Mouse (Mus musculus): Measurements from ENCODE around the gene Evpl. TPM values are rescaled to one million over a fixed set of nuclear protein-coding genes. Genes with fewer than 3 reads are reported as not detected.

Gene Evpl
- polyA plus RNA-seq, 1 experiment, result 6.8 TPM

DNA sequence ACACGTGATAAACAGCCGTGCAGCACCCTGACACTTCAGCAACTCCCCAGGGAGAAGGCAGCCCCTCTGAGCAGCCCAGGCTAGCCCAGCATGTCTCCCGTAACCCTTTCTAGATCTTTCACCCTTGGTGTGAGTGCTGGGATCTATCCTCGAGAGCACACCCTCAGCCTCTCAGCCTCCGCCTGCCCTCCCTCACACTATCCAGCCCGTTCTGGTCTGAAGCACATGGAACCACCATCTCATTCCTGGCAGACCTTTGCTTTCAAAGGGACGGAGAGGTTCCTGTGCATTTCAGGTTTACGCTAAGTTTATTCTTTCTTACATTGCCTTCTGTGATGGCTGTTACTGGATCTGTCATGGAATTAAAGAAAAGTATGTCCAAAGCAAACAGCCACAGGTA is 6.7 kb upstream of the Evpl start:
- peaks cover 4% of the 10 kb centered on the region; the same call in 1 of the 2 replicates for H3K36me3 ChIP-seq (ENCODE audit: control insufficient read depth, insufficient read depth, low read length)
- peak; percentile 65 for DNase-seq
- H3K4me3 ChIP-seq (ENCODE audit: insufficient read depth, low read depth, low read length), result no peak overlapping the region
- H3K4me1 ChIP-seq (ENCODE audit: control insufficient read depth, insufficient read depth, low read length), result peaks cover 32% of the 10 kb centered on the region
- no peak for TF ChIP-seq CTCF (conservative IDR thresholded peaks at IDR 0.05; ENCODE audit: insufficient read depth, insufficient read length, low read depth, low read length)
- TF ChIP-seq POLR2A (IDR thresholded peaks at IDR 0.05; ENCODE audit: low read depth, low read length), result no peak
- WGBS, result 40% methylated on average over 8 of the region's 8 CpGs
- peak overlapping the region; percentile 61; the same call in 1 of the 2 replicates for H3K27ac ChIP-seq (ENCODE audit: insufficient read depth, low read depth, low read length)
- no peaks in the 10 kb centered on the region for H3K27me3 ChIP-seq (replicated peaks; ENCODE audit: control insufficient read depth, insufficient read depth, low read length)

- peaks cover 4% of the 10 kb centered on the region; the same call in 1 of the 2 replicates for H3K36me3 ChIP-seq (ENCODE audit: control insufficient read depth, insufficient read depth, low read length)
- H3K4me1 ChIP-seq (ENCODE audit: control insufficient read depth, insufficient read depth, low read length), result peaks cover 22% of the 10 kb centered on the region
- H3K4me3 ChIP-seq (ENCODE audit: insufficient read depth, low read depth, low read length), result no peak overlapping the region
- no peak for TF ChIP-seq POLR2A (IDR thresholded peaks at IDR 0.05; ENCODE audit: low read depth, low read length)
- no peak for TF ChIP-seq CTCF (conservative IDR thresholded peaks at IDR 0.05; ENCODE audit: insufficient read depth, insufficient read length, low read depth, low read length)
- no peaks in the 10 kb centered on the region for H3K27me3 ChIP-seq (replicated peaks; ENCODE audit: control insufficient read depth, insufficient read depth, low read length)
- peak; percentile 80 for DNase-seq
- H3K27ac ChIP-seq (ENCODE audit: insufficient read depth, low read depth, low read length), result no peak overlapping the region
- WGBS, result 38% methylated on average over 12 of the region's 12 CpGs
These were observed 3.9 kb upstream of the Evpl start for GRCm38 (mm10) chr11:116241744-116242235.

GRCm38 (mm10) chr11:116239797-116240196 is 1.9 kb upstream of the Evpl start:
- H3K4me1 ChIP-seq (ENCODE audit: control insufficient read depth, insufficient read depth, low read length), result peaks cover 21% of the 10 kb centered on the region
- WGBS, result 46% methylated on average over 7 of the region's 7 CpGs
- H3K27me3 ChIP-seq (replicated peaks; ENCODE audit: control insufficient read depth, insufficient read depth, low read length), result no peaks in the 10 kb centered on the region
- no peak overlapping the region for H3K27ac ChIP-seq (ENCODE audit: insufficient read depth, low read depth, low read length)
- no peaks in the 10 kb centered on the region for H3K36me3 ChIP-seq (ENCODE audit: control insufficient read depth, insufficient read depth, low read length)
- H3K4me3 ChIP-seq (ENCODE audit: insufficient read depth, low read depth, low read length), result no peak overlapping the region
- TF ChIP-seq CTCF (conservative IDR thresholded peaks at IDR 0.05; ENCODE audit: insufficient read depth, insufficient read length, low read depth, low read length), result no peak
- TF ChIP-seq POLR2A (IDR thresholded peaks at IDR 0.05; ENCODE audit: low read depth, low read length), result no peak
- no peak for DNase-seq

- no peaks in the 10 kb centered on the region for H3K27me3 ChIP-seq (replicated peaks; ENCODE audit: control insufficient read depth, insufficient read depth, low read length)
- no peak overlapping the region for H3K27ac ChIP-seq (ENCODE audit: insufficient read depth, low read depth, low read length)
- WGBS, result 57% methylated on average over 8 of the region's 8 CpGs
- DNase-seq, result peak; percentile 60
- no peaks in the 10 kb centered on the region for H3K36me3 ChIP-seq (ENCODE audit: control insufficient read depth, insufficient read depth, low read length)
- no peak overlapping the region for H3K4me3 ChIP-seq (ENCODE audit: insufficient read depth, low read depth, low read length)
- TF ChIP-seq CTCF (conservative IDR thresholded peaks at IDR 0.05; ENCODE audit: insufficient read depth, insufficient read length, low read depth, low read length) (no peak), POLR2A (IDR thresholded peaks at IDR 0.05; ENCODE audit: low read depth, low read length) (no peak)
- H3K4me1 ChIP-seq (ENCODE audit: control insufficient read depth, insufficient read depth, low read length), result peaks cover 6% of the 10 kb centered on the region
These were observed 3.0 kb downstream of the Evpl start for GRCm38 (mm10) chr11:116234901-116235300.

GRCm38 (mm10) chr11:116232427-116232826 is 5.5 kb downstream of the Evpl start:
- TF ChIP-seq CTCF (conservative IDR thresholded peaks at IDR 0.05; ENCODE audit: insufficient read depth, insufficient read length, low read depth, low read length), result no peak
- TF ChIP-seq POLR2A (IDR thresholded peaks at IDR 0.05; ENCODE audit: low read depth, low read length), result no peak

DNA sequence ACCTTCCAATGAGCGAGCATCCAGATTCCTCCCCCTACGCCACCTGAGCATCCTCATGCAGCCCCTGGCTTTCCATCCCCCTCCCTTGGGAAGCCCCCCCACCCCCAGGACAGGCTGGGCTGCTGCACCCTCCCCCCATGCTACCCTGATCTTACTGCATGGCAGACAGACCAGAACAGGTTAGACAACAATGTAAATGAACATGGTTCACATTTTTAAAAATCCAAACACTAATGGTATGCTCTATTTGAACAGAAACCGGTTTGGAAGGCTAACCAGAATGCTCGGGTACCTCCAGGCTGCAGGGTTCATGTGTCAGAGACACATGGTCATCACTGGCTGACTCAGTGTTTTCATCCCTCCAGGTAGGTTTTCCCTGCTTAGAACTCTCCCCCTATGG is 9.2 kb downstream of the Evpl start:
- Histone ChIP-seq H3K27me3 (replicated peaks; ENCODE audit: control insufficient read depth, insufficient read depth, low read length) (no peaks in the 10 kb centered on the region), H3K27ac (ENCODE audit: insufficient read depth, low read depth, low read length) (no peak overlapping the region), H3K36me3 (ENCODE audit: control insufficient read depth, insufficient read depth, low read length) (no peaks in the 10 kb centered on the region), H3K4me1 (ENCODE audit: control insufficient read depth, insufficient read depth, low read length) (peaks cover 4% of the 10 kb centered on the region; the same call in 1 of the 2 replicates), H3K4me3 (ENCODE audit: insufficient read depth, low read depth, low read length) (no peak overlapping the region)
- no peak for TF ChIP-seq CTCF (conservative IDR thresholded peaks at IDR 0.05; ENCODE audit: insufficient read depth, insufficient read length, low read depth, low read length)
- TF ChIP-seq POLR2A (IDR thresholded peaks at IDR 0.05; ENCODE audit: low read depth, low read length), result no peak
- no peak for DNase-seq
- WGBS, result 70% methylated on average over 4 of the region's 4 CpGs

More at GRCm38 (mm10) chr11:116232427-116232826, 5.5 kb downstream of the Evpl start:
- Histone ChIP-seq H3K27ac (ENCODE audit: insufficient read depth, low read depth, low read length) (no peak overlapping the region), H3K36me3 (ENCODE audit: control insufficient read depth, insufficient read depth, low read length) (no peaks in the 10 kb centered on the region), H3K27me3 (replicated peaks; ENCODE audit: control insufficient read depth, insufficient read depth, low read length) (no peaks in the 10 kb centered on the region), H3K4me3 (ENCODE audit: insufficient read depth, low read depth, low read length) (no peak overlapping the region), H3K4me1 (ENCODE audit: control insufficient read depth, insufficient read depth, low read length) (peaks cover 10% of the 10 kb centered on the region)
- 67% methylated on average over 17 of the region's 17 CpGs for WGBS
- no peak for DNase-seq

DNA sequence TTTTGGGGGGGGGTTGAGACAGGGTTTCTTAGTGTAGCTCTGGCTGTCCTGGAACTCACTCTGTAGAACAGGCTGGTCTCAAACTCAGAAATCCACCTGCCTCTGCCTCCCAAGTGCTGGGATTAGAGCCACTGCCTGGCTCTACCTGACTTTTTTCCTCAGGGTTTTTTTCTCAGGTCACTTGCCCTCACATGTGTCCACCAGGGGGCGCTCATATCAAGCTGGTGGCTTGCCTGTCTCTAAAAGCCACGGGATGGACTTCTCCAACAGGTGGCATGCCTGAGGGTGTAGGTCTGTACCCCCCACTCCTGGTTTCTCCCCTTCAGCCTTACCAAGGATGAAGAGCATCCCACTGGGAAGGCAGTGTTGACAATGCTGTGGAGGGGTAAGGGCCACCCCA is 11.5 kb downstream of the Evpl start:
- H3K27ac ChIP-seq (ENCODE audit: insufficient read depth, low read depth, low read length), result no peak overlapping the region
- DNase-seq, result peak; percentile 89
- H3K36me3 ChIP-seq (ENCODE audit: control insufficient read depth, insufficient read depth, low read length), result no peaks in the 10 kb centered on the region
- no peaks in the 10 kb centered on the region for H3K27me3 ChIP-seq (replicated peaks; ENCODE audit: control insufficient read depth, insufficient read depth, low read length)
- no peak overlapping the region for H3K4me3 ChIP-seq (ENCODE audit: insufficient read depth, low read depth, low read length)
- WGBS, result 3% methylated on average over 2 of the region's 2 CpGs
- peaks cover 4% of the 10 kb centered on the region; the same call in 1 of the 2 replicates for H3K4me1 ChIP-seq (ENCODE audit: control insufficient read depth, insufficient read depth, low read length)
- TF ChIP-seq CTCF (conservative IDR thresholded peaks at IDR 0.05; ENCODE audit: insufficient read depth, insufficient read length, low read depth, low read length) (peak; percentile 85), POLR2A (IDR thresholded peaks at IDR 0.05; ENCODE audit: low read depth, low read length) (no peak)

All from kidney, adult 2 months (tissue).